Mouse (Mus musculus): ENCODE measurements at regions not wholly inside any gene's neighbourhood (a gene's known extent, or its start where the extent isn't known, plus 50 kb on each side); places are given as distances from the start of the nearest gene placed in this dataset.

GRCm38 (mm10) chr5:116934151-116934550, 181.8 kb downstream of the Suds3 start:
- Histone ChIP-seq H3K4me1 (ENCODE audit: control insufficient read depth, insufficient read depth, low read length) (no peaks in the 10 kb centered on the region), H3K27me3 (ENCODE audit: control insufficient read depth, insufficient read depth, low read length) (no peaks in the 10 kb centered on the region), H3K9ac (replicated peaks; ENCODE audit: low read length) (no peak overlapping the region), H3K9me3 (ENCODE audit: control insufficient read depth, low read length) (no peaks in the 10 kb centered on the region; the same call in 1 of the 2 replicates), H3K36me3 (ENCODE audit: control insufficient read depth, insufficient read depth, low read length) (no peaks in the 10 kb centered on the region), H3K4me2 (ENCODE audit: low read length) (no peak overlapping the region), H3K4me3 (replicated peaks; ENCODE audit: low read depth, low read length) (no peak overlapping the region), H3K27ac (replicated peaks; ENCODE audit: low read depth, low read length) (no peak overlapping the region)
- ATAC-seq (ENCODE audit: low FRiP score, low TSS enrichment) (no peak), DNase-seq (no peak)
- 62% methylated on average over 3 of the region's 3 CpGs for WGBS

GRCm38 (mm10) chr5:116933105-116933504, 182.8 kb downstream of the Suds3 start:
- ATAC-seq (ENCODE audit: low FRiP score, low TSS enrichment) (no peak), DNase-seq (no peak)
- Histone ChIP-seq H3K27ac (replicated peaks; ENCODE audit: low read depth, low read length) (no peak overlapping the region), H3K4me3 (replicated peaks; ENCODE audit: low read depth, low read length) (no peak overlapping the region), H3K4me1 (ENCODE audit: control insufficient read depth, insufficient read depth, low read length) (no peaks in the 10 kb centered on the region), H3K36me3 (ENCODE audit: control insufficient read depth, insufficient read depth, low read length) (no peaks in the 10 kb centered on the region), H3K4me2 (ENCODE audit: low read length) (no peak overlapping the region), H3K9me3 (ENCODE audit: control insufficient read depth, low read length) (no peaks in the 10 kb centered on the region; the same call in 1 of the 2 replicates), H3K9ac (replicated peaks; ENCODE audit: low read length) (no peak overlapping the region), H3K27me3 (ENCODE audit: control insufficient read depth, insufficient read depth, low read length) (no peaks in the 10 kb centered on the region)
- 92% methylated on average over 5 of the region's 5 CpGs for WGBS

- DNase-seq (no peak), ATAC-seq (ENCODE audit: low FRiP score, low TSS enrichment) (no peak)
- no peaks in the 10 kb centered on the region for H3K4me1 ChIP-seq (ENCODE audit: control insufficient read depth, insufficient read depth, low read length)
- H3K4me3 ChIP-seq (replicated peaks; ENCODE audit: low read depth, low read length) = no peak overlapping the region
- H3K27me3 ChIP-seq (ENCODE audit: control insufficient read depth, insufficient read depth, low read length) = no peaks in the 10 kb centered on the region
- H3K36me3 ChIP-seq (ENCODE audit: control insufficient read depth, insufficient read depth, low read length) = no peaks in the 10 kb centered on the region
- H3K9me3 ChIP-seq (ENCODE audit: control insufficient read depth, low read length) = no peaks in the 10 kb centered on the region
- H3K4me2 ChIP-seq (ENCODE audit: low read length) = no peak overlapping the region
- WGBS = 63% methylated on average over 4 of the region's 4 CpGs
- no peak overlapping the region for H3K9ac ChIP-seq (replicated peaks; ENCODE audit: low read length)
- H3K27ac ChIP-seq (replicated peaks; ENCODE audit: low read depth, low read length) = no peak overlapping the region
Observed at GRCm38 (mm10) chr5:116923761-116924160, 192.2 kb downstream of the Suds3 start.

GRCm38 (mm10) chr5:116922059-116922671, 193.7 kb downstream of the Suds3 start:
- Histone ChIP-seq H3K4me2 (ENCODE audit: low read length) (no peak overlapping the region), H3K36me3 (ENCODE audit: control insufficient read depth, insufficient read depth, low read length) (no peaks in the 10 kb centered on the region), H3K9ac (replicated peaks; ENCODE audit: low read length) (no peak overlapping the region), H3K9me3 (ENCODE audit: control insufficient read depth, low read length) (no peaks in the 10 kb centered on the region), H3K4me1 (ENCODE audit: control insufficient read depth, insufficient read depth, low read length) (no peaks in the 10 kb centered on the region), H3K27me3 (ENCODE audit: control insufficient read depth, insufficient read depth, low read length) (no peaks in the 10 kb centered on the region), H3K4me3 (replicated peaks; ENCODE audit: low read depth, low read length) (no peak overlapping the region), H3K27ac (replicated peaks; ENCODE audit: low read depth, low read length) (no peak overlapping the region)
- 73% methylated on average over 17 of the region's 17 CpGs for WGBS
- no peak for ATAC-seq (ENCODE audit: low FRiP score, low TSS enrichment)
- DNase-seq = peak; percentile 9

GRCm38 (mm10) chr5:116914876-116915275, 201.0 kb downstream of the Suds3 start:
- H3K36me3 ChIP-seq (ENCODE audit: control insufficient read depth, insufficient read depth, low read length) = no peaks in the 10 kb centered on the region
- no peaks in the 10 kb centered on the region for H3K4me1 ChIP-seq (ENCODE audit: control insufficient read depth, insufficient read depth, low read length)
- H3K9ac ChIP-seq (replicated peaks; ENCODE audit: low read length) = no peak overlapping the region
- H3K27ac ChIP-seq (replicated peaks; ENCODE audit: low read depth, low read length) = no peak overlapping the region
- DNase-seq (no peak), ATAC-seq (ENCODE audit: low FRiP score, low TSS enrichment) (no peak)
- H3K4me3 ChIP-seq (replicated peaks; ENCODE audit: low read depth, low read length) = no peak overlapping the region
- no peaks in the 10 kb centered on the region for H3K9me3 ChIP-seq (ENCODE audit: control insufficient read depth, low read length)
- H3K27me3 ChIP-seq (ENCODE audit: control insufficient read depth, insufficient read depth, low read length) = no peaks in the 10 kb centered on the region
- no peak overlapping the region for H3K4me2 ChIP-seq (ENCODE audit: low read length)
- whole genome bisulfite sequencing = 40% methylated on average over 12 of the region's 12 CpGs

GRCm38 (mm10) chr5:116900846-116901245, 215.1 kb downstream of the Suds3 start:
- H3K36me3 ChIP-seq (ENCODE audit: control insufficient read depth, insufficient read depth, low read length) = no peaks in the 10 kb centered on the region
- H3K27me3 ChIP-seq (ENCODE audit: control insufficient read depth, insufficient read depth, low read length) = no peaks in the 10 kb centered on the region
- no peak overlapping the region for H3K27ac ChIP-seq (replicated peaks; ENCODE audit: low read depth, low read length)
- H3K9me3 ChIP-seq (ENCODE audit: control insufficient read depth, low read length) = 0 out of 2 replicates have a peak, but pooled peaks cover 5% of the 10 kb centered on the region
- no peak overlapping the region for H3K4me3 ChIP-seq (replicated peaks; ENCODE audit: low read depth, low read length)
- no peaks in the 10 kb centered on the region for H3K4me1 ChIP-seq (ENCODE audit: control insufficient read depth, insufficient read depth, low read length)
- no peak overlapping the region for H3K4me2 ChIP-seq (ENCODE audit: low read length)
- 93% methylated on average over 5 of the region's 5 CpGs for WGBS
- ATAC-seq (ENCODE audit: low FRiP score, low TSS enrichment) (no peak), DNase-seq (no peak)
- no peak overlapping the region for H3K9ac ChIP-seq (replicated peaks; ENCODE audit: low read length)

GRCm38 (mm10) chr5:116897391-116897790, 218.5 kb downstream of the Suds3 start:
- Histone ChIP-seq H3K9me3 (ENCODE audit: control insufficient read depth, low read length) (no peaks in the 10 kb centered on the region), H3K27me3 (ENCODE audit: control insufficient read depth, insufficient read depth, low read length) (no peaks in the 10 kb centered on the region), H3K27ac (replicated peaks; ENCODE audit: low read depth, low read length) (no peak overlapping the region), H3K4me2 (ENCODE audit: low read length) (no peak overlapping the region), H3K9ac (replicated peaks; ENCODE audit: low read length) (no peak overlapping the region), H3K4me3 (replicated peaks; ENCODE audit: low read depth, low read length) (no peak overlapping the region), H3K36me3 (ENCODE audit: control insufficient read depth, insufficient read depth, low read length) (no peaks in the 10 kb centered on the region), H3K4me1 (ENCODE audit: control insufficient read depth, insufficient read depth, low read length) (no peaks in the 10 kb centered on the region)
- WGBS = 90% methylated on average over 5 of the region's 5 CpGs
- ATAC-seq (ENCODE audit: low FRiP score, low TSS enrichment) = no peak
- DNase-seq = no peak

GRCm38 (mm10) chr5:116895036-116895783, 220.7 kb downstream of the Suds3 start:
- no peak overlapping the region for H3K9ac ChIP-seq (replicated peaks; ENCODE audit: low read length)
- 27% methylated on average over 12 of the region's 12 CpGs for WGBS
- peak overlapping the region; percentile 38 for H3K4me2 ChIP-seq (ENCODE audit: low read length)

GRCm38 (mm10) chr5:116894575-116894974, 221.3 kb downstream of the Suds3 start:
- H3K27me3 ChIP-seq (ENCODE audit: control insufficient read depth, insufficient read depth, low read length) = no peaks in the 10 kb centered on the region
- H3K9ac ChIP-seq (replicated peaks; ENCODE audit: low read length) = no peak overlapping the region
- H3K9me3 ChIP-seq (ENCODE audit: control insufficient read depth, low read length) = no peaks in the 10 kb centered on the region
- no peaks in the 10 kb centered on the region for H3K36me3 ChIP-seq (ENCODE audit: control insufficient read depth, insufficient read depth, low read length)
- WGBS = 81% methylated on average over 6 of the region's 6 CpGs
- H3K4me2 ChIP-seq (ENCODE audit: low read length) = no peak overlapping the region
- peak overlapping the region; percentile 74; the same call in 1 of the 2 replicates for H3K27ac ChIP-seq (replicated peaks; ENCODE audit: low read depth, low read length)
- no peaks in the 10 kb centered on the region for H3K4me1 ChIP-seq (ENCODE audit: control insufficient read depth, insufficient read depth, low read length)
- H3K4me3 ChIP-seq (replicated peaks; ENCODE audit: low read depth, low read length) = no peak overlapping the region
- no peak for ATAC-seq (ENCODE audit: low FRiP score, low TSS enrichment)
- no peak for DNase-seq

More at GRCm38 (mm10) chr5:116895036-116895783, 220.7 kb downstream of the Suds3 start:
- Histone ChIP-seq H3K9me3 (ENCODE audit: control insufficient read depth, low read length) (no peaks in the 10 kb centered on the region), H3K27me3 (ENCODE audit: control insufficient read depth, insufficient read depth, low read length) (no peaks in the 10 kb centered on the region), H3K27ac (replicated peaks; ENCODE audit: low read depth, low read length) (peak overlapping the region; percentile 74), H3K4me3 (replicated peaks; ENCODE audit: low read depth, low read length) (0 out of 2 replicates have a peak overlapping the region, but pooled peaks have one; percentile 7), H3K4me1 (ENCODE audit: control insufficient read depth, insufficient read depth, low read length) (no peaks in the 10 kb centered on the region), H3K36me3 (ENCODE audit: control insufficient read depth, insufficient read depth, low read length) (no peaks in the 10 kb centered on the region)
- ATAC-seq (ENCODE audit: low FRiP score, low TSS enrichment) (peak; percentile 82), DNase-seq (peak; percentile 81)
